ENCODE assay signal across 9 mouse cellular contexts in the genomic region with DNA sequence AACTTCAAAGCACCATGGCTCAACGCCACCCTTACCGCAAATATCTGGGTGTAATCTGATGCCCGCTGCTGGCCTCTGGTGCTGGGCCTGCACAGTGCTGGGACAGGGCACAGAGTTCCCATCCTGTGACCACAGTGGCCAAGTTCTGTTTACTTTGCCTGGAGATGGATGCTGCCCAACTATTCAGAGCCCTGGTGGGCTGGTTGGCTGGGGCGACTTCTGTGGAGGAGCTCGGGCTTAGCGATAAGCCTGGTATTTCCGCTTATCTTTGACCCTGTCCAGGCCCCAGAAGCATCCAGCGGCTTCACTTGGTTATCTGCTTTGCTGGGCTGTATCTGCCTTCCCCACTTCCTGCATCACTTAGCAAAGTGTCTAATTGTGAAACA. TPM values are rescaled to one million over a fixed set of nuclear protein-coding genes. Genes with fewer than 3 reads are reported as not detected.
DNase-seq lines count a peak whose midpoint lies in the region; ATAC-seq lines count a peak whose summit lies in the region.
"Had no signal": no experiment of that assay in that cellular context is flagged by ENCODE, and none has a peak within 500 bp of the region (broad histone marks: within the 10 kb centered on the region; RNA-seq: fewer than 3 reads in every experiment).

No protein-coding gene starts in this region.

- ATAC-seq in lung, embryonic 16.5 days (ENCODE audit: low read depth) = peak; percentile 40
- ATAC-seq in forebrain, embryonic 15.5 days (replicated peaks) = no peak
- ATAC-seq in midbrain, embryonic 14.5 days (ENCODE audit: low FRiP score, low TSS enrichment) = no peak

- no peaks in the 10 kb centered on the region for H3K36me3 ChIP-seq in lung, embryonic 16.5 days (ENCODE audit: control insufficient read depth, insufficient read depth, low read length)
- H3K36me3 ChIP-seq in forebrain, embryonic 15.5 days = no peaks in the 10 kb centered on the region
- no peaks in the 10 kb centered on the region for H3K36me3 ChIP-seq in midbrain, embryonic 14.5 days (ENCODE audit: control insufficient read depth, insufficient read depth, low read length)
- H3K36me3 ChIP-seq: neural tube, embryonic 13.5 days had no signal

- intact Hi-C loops in gastrocnemius, postnatal 14 days (cut with DNase I; ENCODE audit: low total_unique reads) = no loop called here
- intact Hi-C loops in left cerebral cortex, postnatal 4 days (cut with DNase I) = no loop called here

- 19% methylated on average over 8 of the region's 8 CpGs for WGBS in lung, embryonic 16.5 days
- 85% methylated on average over 8 of the region's 8 CpGs for WGBS in forebrain, embryonic 15.5 days
- 85% methylated on average over 8 of the region's 8 CpGs for WGBS in midbrain, embryonic 14.5 days

- peak overlapping the region; percentile 95 for H3K27ac ChIP-seq in lung, embryonic 16.5 days (ENCODE audit: low read length)
- no peak overlapping the region for H3K27ac ChIP-seq in forebrain, embryonic 15.5 days (replicated peaks)
- no peak overlapping the region for H3K27ac ChIP-seq in midbrain, embryonic 14.5 days (replicated peaks; ENCODE audit: low read depth, low read length)
- H3K27ac ChIP-seq: neural tube, embryonic 13.5 days had no signal

- 0 out of 2 replicates have a peak overlapping the region, but pooled peaks have one; percentile 3 for H3K9ac ChIP-seq in lung, embryonic 16.5 days (ENCODE audit: low read length)
- no peak overlapping the region for H3K9ac ChIP-seq in forebrain, embryonic 15.5 days (replicated peaks)
- H3K9ac ChIP-seq in midbrain, embryonic 14.5 days (replicated peaks; ENCODE audit: low read length) = no peak overlapping the region
- H3K9ac ChIP-seq: neural tube, embryonic 13.5 days had no signal

- H3K4me1 ChIP-seq in lung, embryonic 16.5 days (replicated peaks; ENCODE audit: control insufficient read depth, insufficient read depth, low read length) = peaks cover 17% of the 10 kb centered on the region
- H3K4me1 ChIP-seq in forebrain, embryonic 15.5 days = no peaks in the 10 kb centered on the region
- H3K4me1 ChIP-seq in midbrain, embryonic 14.5 days (ENCODE audit: control insufficient read depth, insufficient read depth, low read length) = no peaks in the 10 kb centered on the region
- H3K4me1 ChIP-seq: neural tube, embryonic 13.5 days had no signal

- H3K9me3 ChIP-seq in lung, embryonic 16.5 days (ENCODE audit: control insufficient read depth, low read length) = no peaks in the 10 kb centered on the region
- H3K9me3 ChIP-seq in forebrain, embryonic 15.5 days = no peaks in the 10 kb centered on the region
- no peaks in the 10 kb centered on the region for H3K9me3 ChIP-seq in midbrain, embryonic 14.5 days (ENCODE audit: control insufficient read depth, low read length)
- H3K9me3 ChIP-seq: neural tube, embryonic 13.5 days had no signal

- no peak overlapping the region for H3K4me3 ChIP-seq in lung, embryonic 16.5 days (ENCODE audit: low read length)
- H3K4me3 ChIP-seq in forebrain, embryonic 15.5 days = no peak overlapping the region
- H3K4me3 ChIP-seq in midbrain, embryonic 14.5 days (replicated peaks; ENCODE audit: low read depth, low read length) = no peak overlapping the region
- H3K4me3 ChIP-seq: neural tube, embryonic 13.5 days had no signal

- H3K27me3 ChIP-seq in lung, embryonic 16.5 days (ENCODE audit: control insufficient read depth, insufficient read depth, low read depth, low read length) = no peaks in the 10 kb centered on the region
- H3K27me3 ChIP-seq in forebrain, embryonic 15.5 days = no peaks in the 10 kb centered on the region
- H3K27me3 ChIP-seq in midbrain, embryonic 14.5 days (ENCODE audit: control insufficient read depth, insufficient read depth, low read length) = no peaks in the 10 kb centered on the region
- H3K27me3 ChIP-seq: neural tube, embryonic 13.5 days had no signal

- no peak overlapping the region for H3K4me2 ChIP-seq in lung, embryonic 16.5 days (ENCODE audit: low read depth, low read length)
- no peak overlapping the region for H3K4me2 ChIP-seq in forebrain, embryonic 15.5 days (replicated peaks)
- H3K4me2 ChIP-seq in midbrain, embryonic 14.5 days (ENCODE audit: low read length) = no peak overlapping the region
- H3K4me2 ChIP-seq: neural tube, embryonic 13.5 days had no signal

- DNase-seq in adrenal gland, adult 8-10 months = peak; percentile 15
- DNase-seq in adrenal gland, postnatal 25 days = no peak
- peak; percentile 31 for DNase-seq in gastrocnemius, postnatal 14 days
- peak; percentile 17 to 38 for DNase-seq in kidney, adult 8-10 months
- no peak for DNase-seq in left cerebral cortex, postnatal 4 days
- DNase-seq in midbrain, embryonic 14.5 days = no peak

RNA-seq across cellular contexts. Expression of gene Mylk3, which starts 5.3 kb away (rescaled TPM):
- total RNA-seq in adrenal gland, adult 8-10 months (2022) = 1 to 10 TPM in 1 of 4 experiments, under 1 TPM in 3; 0.16 to 1.8 (median 0.60) TPM
- total RNA-seq in adrenal gland, postnatal 25 days (2021) = 0.61 TPM in 1 of 2 replicates, not detected in the other
- 1 to 10 TPM; 1.4 to 1.7 TPM for total RNA-seq in gastrocnemius, postnatal 14 days (2021)
- polyA plus RNA-seq in lung, embryonic 16.5 days (2015; fragmentation: Nextera tagmentation; extraction: Ambion mirVana) = 5.8 and 6.1 TPM in 2 replicates
- under 1 TPM; 0.12 to 0.20 TPM for total RNA-seq in left cerebral cortex, postnatal 4 days (2021)
- polyA plus RNA-seq in forebrain, embryonic 15.5 days (2015; fragmentation: Nextera tagmentation; extraction: Ambion mirVana) = 0.23 and 0.51 TPM in 2 replicates
- polyA plus RNA-seq in midbrain, embryonic 14.5 days (2014; fragmentation: Nextera tagmentation; extraction: Ambion mirVana) = 0.15 and 0.36 TPM in 2 replicates

RNA-seq across cellular contexts. Expression of gene 4921524J17Rik, which starts 51.8 kb away (rescaled TPM):
- 10 to 100 TPM; 21.4 to 45.0 (median 27.9) TPM for total RNA-seq in adrenal gland, adult 8-10 months (2022)
- 29.9 and 58.2 TPM in 2 replicates for total RNA-seq in adrenal gland, postnatal 25 days (2021)
- total RNA-seq in gastrocnemius, postnatal 14 days (2021) = 10 to 100 TPM; 12.5 to 12.8 TPM
- polyA plus RNA-seq in lung, embryonic 16.5 days (2015; fragmentation: Nextera tagmentation; extraction: Ambion mirVana) = 38.2 and 44.6 TPM in 2 replicates
- 10 to 100 TPM; 20.0 to 23.3 TPM for total RNA-seq in left cerebral cortex, postnatal 4 days (2021)
- polyA plus RNA-seq in forebrain, embryonic 15.5 days (2015; fragmentation: Nextera tagmentation; extraction: Ambion mirVana) = 69.3 and 74.7 TPM in 2 replicates
- 40.9 and 41.1 TPM in 2 replicates for polyA plus RNA-seq in midbrain, embryonic 14.5 days (2014; fragmentation: Nextera tagmentation; extraction: Ambion mirVana)

Comparison
In these comparisons a context has a peak if more than half of its experiments do, and no peak if none do; other contexts are left out.
1. DNase-seq: peak in adrenal gland, adult 8-10 months (single experiment), gastrocnemius, postnatal 14 days (single experiment) and kidney, adult 8-10 months (2 of 2); none in adrenal gland, postnatal 25 days (single experiment), left cerebral cortex, postnatal 4 days (single experiment) and midbrain, embryonic 14.5 days (single experiment).